Mouse (Mus musculus) adrenal gland, postnatal 36 days (tissue): ENCODE results near the gene Zbtb12. TPM values are rescaled to one million over a fixed set of nuclear protein-coding genes. Genes with fewer than 3 reads are reported as not detected.

ENCODE experiments used
- DNase-seq, 2 experiments: peaks; one replicate each; pipeline ENCODE4 v3.0.0; 2021; ENCODE audit warnings: mixed read lengths in 1 of 2
- total RNA-seq, 2 experiments: library from RNA; stranded (reverse); gene quantifications; 2 replicates each; pipeline ENCODE4 v1.2.3; 2021

The Zbtb12 gene
- total RNA-seq, 2 experiments from 2014 or later: 10.4 to 17.4 TPM

DNA sequence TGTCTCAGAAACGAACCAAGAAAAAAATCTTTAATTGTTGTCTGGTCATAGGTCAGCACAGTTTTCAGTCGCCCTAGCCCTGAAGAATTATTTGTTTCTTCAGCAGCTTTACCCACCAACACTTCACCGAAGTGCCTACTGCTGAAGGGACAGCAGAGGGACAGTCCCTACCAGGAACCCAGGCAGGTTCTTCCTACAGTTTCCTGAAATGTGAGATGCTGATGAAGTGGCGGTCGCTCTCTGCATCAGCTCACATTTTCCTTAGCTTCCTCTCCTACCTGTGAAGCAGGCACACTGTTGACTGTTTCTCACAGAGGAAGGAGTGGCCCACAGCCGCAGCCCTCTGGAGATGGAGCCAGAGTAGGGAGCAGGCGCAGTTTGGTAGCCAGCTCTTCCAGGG lies 13.3 kb upstream of the Zbtb12 start:
- DNase-seq: no peak

DNA sequence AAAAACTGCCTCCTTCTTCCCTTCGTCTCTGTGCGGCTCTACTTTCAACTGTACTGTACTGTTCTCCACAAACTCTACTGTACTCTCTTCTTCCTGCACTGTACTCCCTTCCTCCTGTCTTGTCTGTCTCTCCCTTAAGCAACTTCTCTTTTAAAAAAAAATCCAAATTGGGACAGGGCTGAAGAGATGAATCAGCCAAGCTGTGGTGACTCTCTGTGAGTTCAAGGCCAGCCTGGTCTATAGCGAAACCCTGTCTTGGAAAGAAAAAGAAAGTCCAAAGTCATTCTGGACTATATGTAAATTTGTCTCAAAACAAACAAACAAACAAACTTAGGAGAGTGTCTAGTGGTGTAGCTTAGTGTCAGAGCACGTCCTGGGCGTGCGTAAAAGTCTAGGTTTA lies 5.0 kb upstream of the Zbtb12 start:
- DNase-seq: peak; percentile 39 to 57

DNA sequence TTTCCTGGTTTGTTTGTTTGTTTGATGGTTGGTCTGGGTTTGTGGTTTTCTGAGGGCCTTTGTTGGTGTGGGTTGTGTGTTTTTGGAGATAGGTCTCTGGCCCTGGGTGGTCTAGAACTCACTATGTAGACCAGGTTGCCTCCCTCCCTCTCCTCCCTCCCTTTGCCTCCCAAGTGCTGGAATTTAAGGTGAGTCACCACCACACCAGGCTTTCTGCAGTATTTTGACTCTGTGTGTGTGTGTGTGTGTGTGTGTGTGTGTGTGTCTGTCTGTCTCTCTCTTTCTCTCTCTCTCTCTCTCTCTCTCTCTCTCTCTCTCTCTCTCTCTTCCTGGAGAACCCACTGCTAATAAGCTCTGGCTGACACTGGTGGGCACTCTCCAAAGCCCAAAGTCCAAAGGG lies 1.9 kb downstream of the Zbtb12 start:
- peak in 1 of 2 experiments; percentile 52 for DNase-seq

DNA sequence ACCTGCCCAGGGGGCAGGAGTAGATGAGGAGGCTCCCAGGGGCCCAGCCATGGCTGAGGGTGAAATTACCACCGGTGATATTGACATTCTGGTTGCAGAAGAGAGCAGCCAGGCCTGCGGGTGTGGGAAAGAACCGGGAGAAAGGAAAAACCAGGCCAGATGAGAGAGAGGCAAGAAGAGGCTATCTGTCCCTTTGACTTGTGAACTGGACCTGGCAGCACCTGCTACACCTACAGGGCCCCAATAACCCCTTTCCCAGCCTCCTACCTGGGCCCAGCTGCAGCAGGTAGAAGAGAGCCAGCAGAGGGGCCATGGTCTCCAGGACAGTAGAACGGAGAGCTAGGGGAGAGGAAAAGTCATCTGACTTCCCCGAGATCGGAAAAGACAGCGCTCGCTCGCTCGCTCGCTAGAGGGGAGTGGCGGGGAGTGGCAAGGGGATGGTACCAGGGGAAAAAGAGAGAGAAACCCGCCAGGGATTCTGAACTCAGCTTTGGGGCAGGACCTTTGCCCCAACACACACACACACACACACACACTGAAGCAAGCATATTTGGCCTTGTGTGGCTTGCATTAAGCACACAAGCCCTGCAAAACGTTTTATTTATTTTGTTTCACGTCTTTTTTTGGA lies 2.5 kb downstream of the Zbtb12 start, which contains the start of gene Gm20547:
Gene Gm20547, minus strand, starts transcription at position 360 of the 628 bp plus-strand sequence.
- peak in 1 of 2 experiments; percentile 62 for DNase-seq

DNA sequence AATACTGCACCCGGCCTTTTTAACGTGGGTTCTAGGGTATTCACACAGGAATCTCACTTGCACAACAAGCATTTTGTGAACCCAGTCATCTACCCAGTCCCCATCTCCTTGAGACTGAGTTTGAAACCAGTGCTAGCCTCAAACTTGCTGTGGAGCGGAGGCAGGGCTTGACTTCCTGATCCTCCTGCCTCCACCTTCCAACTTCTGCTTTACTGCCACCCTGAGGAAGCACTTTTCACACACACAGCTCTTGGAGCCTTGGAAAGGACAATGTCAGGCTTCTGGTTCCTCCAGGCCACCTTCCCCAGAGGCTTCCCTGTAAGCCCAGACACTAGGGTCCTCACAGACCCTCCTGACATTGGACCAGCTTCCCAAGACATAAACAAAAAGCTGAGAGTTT lies 4.0 kb downstream of the Zbtb12 start:
- DNase-seq: no peak

DNA sequence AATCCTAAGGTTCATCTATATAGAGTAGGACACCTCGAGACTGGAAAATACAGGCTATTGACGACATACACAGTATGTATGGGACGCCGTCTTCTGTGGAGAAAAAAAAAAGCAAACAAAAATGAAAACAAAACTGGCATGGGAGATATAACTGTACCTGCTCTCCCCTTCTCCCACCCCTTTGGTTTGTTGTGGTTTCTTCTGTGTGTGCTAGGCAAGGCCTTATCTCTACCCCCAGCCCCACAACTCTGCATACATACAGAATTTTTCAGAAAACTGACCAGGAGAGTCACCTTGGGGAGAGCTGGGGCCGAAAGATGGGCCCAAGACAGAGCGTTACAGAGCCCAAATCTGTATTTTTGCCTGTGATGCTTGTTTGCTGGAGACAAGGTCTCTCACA lies 5.4 kb downstream of the Zbtb12 start:
- DNase-seq: no peak

DNA sequence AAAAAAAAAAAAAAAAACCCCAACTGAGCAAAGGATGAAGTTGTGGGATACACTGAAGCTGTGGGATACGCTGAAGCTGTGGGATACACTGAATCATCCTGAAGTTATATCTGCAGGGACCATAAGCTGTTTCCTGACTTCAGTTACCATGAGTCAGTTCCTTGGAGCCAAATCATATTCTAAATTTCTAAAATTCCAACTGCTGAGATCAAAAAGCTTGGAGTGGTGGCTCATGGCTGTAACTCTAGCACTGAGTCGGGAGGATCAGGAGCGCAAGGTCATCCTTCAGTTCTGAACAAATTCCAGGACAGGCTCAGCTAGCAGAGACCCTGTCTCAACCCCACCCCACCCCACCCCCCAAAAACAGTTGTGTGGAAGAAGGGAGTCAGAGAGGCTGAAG lies 6.3 kb downstream of the Zbtb12 start:
- peak in 1 of 2 experiments; percentile 22 for DNase-seq

DNA sequence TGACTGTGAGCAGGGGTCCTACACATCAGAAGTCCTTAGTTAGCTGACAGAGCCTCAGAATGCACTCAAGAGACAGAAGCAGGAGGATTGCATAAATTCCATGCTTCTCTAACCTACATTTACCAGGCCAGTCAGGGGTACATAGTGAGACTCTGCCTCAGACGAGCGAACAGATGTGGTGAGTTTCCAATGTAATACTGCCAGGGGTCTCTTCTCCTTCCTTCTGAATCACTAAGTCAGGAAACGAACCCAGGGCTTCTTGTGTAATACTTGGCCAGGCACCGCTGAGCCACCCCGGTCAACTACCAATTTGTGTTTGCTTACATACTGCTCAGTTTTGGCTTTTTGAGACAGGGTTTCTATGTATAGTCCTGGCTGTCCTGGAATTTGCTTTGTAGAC lies 8.7 kb downstream of the Zbtb12 start:
- no peak for DNase-seq

DNA sequence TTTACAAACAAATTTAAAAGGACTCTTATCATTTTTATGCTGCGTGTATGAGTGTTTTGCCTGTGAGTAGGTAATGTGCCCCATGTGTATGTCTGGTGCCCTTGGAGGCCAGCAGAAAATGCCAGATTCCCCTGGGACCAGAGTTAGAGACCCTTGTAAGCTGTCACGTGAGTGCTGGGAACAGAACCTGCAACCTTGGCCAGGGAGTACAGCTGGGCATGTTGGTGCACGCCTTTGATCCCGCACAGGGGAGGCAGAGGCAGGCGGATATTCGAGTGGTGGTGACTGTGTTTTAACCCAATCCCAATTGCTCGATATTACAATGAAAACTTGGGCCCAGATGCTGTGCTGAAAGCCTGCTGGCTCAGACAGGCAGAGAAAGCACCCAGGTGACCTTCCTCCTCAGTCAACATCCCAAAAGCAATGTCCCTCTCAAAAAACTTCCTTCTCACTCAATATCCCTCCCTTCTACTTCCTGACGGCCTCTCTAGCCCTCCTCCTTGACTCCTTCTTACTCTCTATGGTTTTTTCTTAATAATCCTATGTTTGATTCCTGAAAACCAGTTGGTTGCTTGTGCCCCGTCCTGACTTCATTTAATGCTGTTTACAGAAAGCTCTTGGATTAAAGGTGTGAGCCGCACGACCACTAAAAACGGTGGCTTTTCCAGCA lies 10.9 kb downstream of the Zbtb12 start:
- no peak for DNase-seq

DNA sequence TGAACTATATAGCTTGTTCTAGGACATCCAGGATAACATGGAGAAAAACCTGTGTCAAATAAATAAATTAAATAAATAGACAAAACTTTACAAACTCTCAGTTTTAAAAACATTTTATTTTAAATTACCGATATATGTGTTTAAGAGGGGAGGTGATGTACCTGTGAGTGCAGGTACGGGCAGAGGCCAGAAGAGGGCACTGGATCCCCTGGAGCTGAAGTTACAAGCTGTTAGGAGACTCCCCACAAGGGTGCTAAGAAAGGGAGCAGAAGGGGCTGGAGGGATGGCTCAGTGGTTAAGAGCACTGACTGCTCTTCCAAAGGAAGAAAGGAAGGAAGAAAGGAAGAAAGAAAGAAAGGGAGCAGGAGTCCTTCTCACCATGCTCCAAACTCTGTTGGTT lies 12.1 kb downstream of the Zbtb12 start:
- DNase-seq: no peak

DNA sequence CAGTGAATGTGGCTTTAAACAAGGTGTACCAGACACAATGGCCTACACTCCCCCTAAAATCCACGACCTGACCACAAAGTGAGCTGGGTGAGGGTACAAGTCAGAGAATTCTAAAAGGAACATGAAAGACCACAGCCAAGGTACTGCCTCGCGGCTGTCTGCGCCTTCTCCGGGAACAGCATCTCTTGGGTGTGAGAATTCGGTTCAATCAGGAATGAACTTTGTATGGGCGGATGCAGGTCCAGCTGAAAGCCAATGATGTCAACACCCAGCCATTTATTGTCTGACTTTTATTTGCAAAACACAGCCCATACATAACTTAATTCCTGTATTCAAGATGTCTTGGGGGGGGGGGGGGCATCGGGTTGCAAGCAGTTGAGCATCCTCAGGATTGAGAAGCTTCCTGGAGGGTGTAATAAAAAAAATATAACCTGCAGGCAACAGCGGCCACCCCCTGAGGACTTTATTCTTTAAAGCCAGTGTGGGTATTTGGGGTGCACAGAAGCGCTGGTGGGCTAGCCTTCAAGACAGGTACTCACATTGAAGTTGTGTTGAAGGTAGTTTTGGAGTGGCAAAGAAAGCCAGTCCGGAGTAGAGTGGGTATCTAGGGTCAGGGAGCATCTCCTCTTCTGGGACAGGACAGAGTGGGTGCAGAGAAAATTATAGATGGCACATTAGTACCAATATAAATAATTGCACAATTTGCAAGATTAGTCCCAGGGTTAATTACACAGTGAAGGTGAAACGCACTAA lies 14.0 kb downstream of the Zbtb12 start:
- no peak for DNase-seq

DNA sequence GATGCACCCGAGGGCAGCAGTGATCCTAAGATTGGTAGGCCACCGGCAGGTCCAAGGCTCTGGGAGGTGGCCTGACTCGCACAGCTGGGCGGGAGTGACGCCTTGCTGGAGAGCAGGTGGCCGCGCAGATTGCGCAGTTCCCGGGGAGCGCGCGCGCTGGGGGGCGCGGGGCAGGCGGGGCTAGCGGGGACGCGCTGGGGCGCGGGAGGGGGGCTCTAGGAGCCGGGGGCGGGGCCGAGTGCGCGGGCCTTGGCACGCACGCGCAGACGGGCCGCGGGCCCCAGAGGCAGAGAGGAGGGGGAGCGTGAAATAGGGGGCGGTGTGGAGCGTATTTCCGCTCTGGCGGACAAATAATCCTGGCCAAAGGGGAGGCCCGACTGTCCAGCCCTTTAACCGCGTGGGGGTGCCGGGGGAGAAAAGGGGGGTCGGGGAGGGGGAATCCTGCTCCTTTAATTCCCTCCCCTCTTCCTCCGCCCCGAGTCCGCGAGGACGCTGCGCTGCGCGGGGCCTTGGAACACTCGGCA lies 14.9 kb downstream of the Zbtb12 start:
- peak; percentile 96 to 97 for DNase-seq

DNA sequence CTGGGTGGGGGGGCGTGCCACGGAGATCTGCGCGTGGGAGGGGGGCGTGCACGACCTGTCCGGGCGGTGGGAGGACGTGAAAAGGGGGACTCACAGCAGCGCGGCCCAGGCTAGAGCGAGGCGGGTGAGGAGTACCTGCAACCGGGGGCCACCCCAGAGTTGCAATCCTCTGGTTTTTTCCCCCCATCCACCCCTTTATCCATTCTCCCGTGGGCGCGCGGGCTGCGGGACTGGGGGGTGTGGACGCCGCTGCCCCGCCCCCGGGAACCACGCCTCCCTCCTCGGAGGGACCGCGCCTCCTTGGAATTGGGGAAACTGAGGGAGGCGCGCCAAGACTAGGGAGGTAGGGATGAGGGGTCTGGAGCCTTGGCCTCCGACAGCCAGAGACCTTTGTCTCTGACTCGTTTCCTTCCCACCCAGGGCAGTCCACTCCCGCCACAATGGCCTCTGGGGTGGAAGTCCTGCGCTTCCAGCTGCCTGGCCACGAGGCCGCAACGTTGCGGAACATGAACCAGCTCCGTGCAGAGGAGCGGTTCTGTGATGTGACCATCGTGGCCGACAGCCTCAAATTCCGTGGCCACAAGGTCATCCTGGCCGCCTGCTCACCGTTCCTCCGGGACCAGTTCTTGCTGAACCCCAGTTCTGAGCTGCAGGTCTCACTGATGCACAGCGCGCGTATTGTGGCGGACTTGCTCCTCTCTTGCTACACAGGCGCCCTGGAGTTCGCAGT lies 15.7 kb downstream of the Zbtb12 start:
- peak; percentile 76 to 87 for DNase-seq

DNA sequence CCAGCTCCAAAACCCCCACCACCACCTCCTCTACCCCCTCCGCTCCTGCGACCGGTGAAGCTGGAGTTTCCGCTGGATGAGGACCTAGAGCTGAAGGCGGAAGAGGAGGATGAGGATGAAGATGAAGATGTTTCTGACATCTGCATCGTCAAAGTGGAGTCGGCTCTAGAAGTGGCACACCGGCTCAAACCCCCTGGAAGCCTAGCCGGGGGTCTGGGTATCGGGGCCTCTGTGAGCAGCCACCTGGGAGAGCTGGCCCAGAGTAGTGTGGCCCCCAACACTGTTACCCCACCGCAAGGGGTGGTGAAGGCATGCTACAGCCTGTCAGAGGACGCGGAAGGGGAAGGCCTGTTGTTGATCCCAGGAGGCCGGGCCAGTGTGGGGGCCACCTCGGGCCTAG lies 16.4 kb downstream of the Zbtb12 start:
- no peak for DNase-seq

DNA sequence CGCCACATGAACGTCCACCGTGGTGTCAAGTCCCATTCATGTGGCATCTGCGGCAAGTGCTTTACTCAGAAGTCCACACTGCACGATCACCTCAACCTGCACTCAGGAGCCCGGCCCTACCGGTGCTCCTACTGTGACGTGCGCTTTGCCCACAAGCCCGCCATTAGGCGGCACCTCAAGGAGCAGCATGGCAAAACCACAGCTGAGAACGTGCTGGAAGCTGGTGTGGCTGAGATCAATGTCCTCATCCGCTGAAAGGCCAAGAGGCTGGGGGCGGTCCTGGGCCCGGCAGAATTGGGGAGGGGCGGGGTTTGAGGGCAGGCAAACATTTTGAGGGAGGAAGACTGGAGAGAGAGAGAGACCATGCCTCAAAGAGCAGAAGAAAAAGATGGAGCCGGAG lies 17.1 kb downstream of the Zbtb12 start:
- DNase-seq: no peak

DNA sequence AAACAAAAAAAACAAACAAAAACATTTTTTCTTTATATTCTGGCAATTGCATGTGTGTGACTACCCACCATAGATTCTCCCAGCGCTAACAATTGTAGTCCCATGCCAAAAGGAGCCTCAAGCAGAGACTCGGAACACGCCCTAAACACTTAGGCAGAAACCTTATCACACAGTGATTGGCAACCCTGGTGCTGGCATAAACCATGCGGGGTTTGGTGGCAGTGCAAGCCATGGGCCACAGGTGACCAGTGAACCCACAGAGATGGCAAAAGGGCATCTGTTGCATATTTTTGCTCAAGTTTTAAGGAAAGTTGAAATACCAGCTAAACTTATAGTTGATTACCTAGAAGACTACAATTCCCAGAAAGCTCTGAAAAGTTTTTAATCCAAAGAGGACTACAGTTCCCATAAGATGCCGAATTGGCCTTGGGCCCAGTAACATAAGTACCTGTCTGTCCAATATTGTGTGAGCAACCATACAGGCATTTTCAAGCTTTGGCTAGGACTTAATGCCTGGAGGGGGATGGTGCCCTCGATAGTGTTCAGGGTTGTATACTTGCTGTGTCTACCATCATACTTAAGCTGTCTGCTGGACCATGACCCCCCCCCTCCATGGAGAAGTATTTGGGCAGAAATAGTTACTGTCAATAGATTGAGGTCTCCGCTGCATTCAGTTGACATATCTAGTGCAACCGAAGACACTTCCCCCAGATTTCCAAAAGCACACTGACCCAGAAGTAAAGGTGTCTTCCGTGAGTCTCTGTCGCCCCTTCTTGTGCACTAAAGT lies 18.3 kb downstream of the Zbtb12 start:
- DNase-seq: peak in 1 of 2 experiments; percentile 22

DNA sequence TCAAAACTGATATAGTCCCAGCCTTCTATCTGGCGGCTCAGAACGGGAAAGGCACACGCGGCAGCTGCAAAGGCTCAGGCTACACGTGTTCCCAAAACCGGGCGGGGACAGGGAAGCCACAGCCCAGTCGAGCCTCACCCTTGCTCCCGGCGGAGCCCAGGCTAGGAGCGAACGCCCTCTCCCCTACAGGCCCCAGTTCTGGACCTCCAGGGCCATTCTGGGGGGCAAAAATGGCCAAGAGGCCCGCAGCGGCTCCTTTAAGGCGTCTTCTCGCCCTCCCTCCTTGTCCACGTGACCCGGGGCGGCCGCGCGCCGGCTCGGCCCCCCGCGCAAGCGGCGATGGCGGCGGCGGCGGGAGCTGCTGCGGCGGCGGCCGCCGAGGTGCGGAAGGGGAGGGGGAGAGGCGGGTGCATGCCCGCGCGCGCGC lies 18.9 kb downstream of the Zbtb12 start, which contains the start of the genes C2 and Ehmt2:
Gene C2, minus strand, starts transcription at position 106 of the 427 bp plus-strand sequence.
Gene Ehmt2, plus strand, starts transcription at position 310 of the 427 bp plus-strand sequence.
- peak; percentile 89 to 92 for DNase-seq

DNA sequence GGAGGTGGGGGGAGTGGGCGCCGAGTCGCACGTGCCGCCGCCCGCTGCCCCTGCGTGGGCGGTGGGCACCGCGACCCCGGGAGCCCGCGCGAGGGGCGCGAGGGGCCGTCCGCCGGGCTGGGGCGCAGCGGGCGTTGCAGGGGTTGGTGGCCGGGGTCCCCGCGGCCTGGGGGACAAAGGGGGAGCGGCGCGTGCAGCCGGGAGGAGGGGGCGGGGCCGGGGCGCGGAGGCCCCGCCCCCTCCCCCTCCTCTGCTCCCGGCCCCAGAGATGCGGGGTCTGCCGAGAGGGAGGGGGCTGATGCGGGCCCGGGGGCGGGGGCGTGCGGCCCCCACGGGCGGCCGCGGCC lies 19.4 kb downstream of the Zbtb12 start:
- peak; percentile 27 to 54 for DNase-seq

DNA sequence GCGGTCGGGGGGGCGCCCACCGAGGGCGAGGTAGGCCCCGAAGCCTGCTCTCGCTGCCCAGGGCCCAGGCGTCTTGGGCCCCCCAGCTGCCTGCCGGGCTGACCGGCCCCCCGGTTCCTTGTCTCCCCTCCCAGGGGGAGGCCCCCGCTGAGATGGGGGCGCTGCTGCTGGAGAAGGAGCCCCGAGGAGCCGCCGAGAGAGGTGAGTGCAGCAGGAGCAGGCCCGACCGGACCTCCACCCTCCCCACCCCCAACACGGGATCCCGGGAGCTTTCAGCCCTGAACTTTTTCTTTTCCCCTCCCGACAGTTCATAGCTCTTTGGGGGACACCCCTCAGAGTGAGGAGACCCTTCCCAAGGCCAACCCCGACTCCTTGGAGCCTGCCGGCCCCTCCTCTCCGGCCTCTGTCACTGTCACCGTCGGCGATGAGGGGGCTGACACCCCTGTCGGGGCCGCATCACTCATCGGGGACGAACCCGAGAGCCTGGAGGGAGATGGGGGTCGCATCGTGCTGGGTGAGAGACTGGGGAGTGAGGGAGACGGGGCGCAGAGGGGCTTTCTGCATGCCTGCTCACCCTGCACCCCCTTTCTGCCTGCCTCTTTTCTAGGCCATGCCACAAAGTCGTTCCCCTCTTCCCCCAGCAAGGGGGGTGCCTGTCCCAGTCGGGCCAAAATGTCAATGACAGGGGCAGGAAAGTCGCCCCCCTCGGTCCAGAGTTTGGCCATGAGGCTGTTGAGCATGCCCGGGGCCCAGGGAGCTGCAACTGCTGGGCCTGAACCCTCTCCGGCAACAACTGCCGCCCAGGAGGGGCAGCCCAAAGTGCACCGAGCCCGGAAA lies 20.0 kb downstream of the Zbtb12 start:
- peak; percentile 55 to 67 for DNase-seq

DNA sequence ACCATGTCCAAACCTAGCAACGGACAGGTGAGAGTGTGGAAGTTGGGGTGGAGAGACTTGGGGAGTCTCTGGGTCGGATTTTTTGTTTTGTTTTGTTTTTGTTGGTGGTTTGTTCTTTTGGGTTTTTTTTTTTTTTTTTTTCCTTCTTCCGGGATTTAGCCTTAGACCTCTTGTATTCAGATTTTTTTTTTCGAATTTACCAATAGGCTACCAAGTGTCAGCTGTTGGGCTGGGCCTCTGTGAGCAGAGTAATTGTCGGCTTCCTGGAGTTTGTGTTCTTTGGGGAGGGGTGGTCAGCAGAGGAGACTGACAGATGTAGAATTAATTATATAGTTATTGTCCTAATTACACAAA lies 20.6 kb downstream of the Zbtb12 start:
- peak; percentile 24 to 46 for DNase-seq
